Mouse (Mus musculus) testis, adult 2 months (tissue): ENCODE results near the gene Eps8.

Experiments
- CTCF ChIP-seq: fragments of 200-500 bp; IDR thresholded peaks from 2 replicates; pipeline ENCODE4 v1.5.1; 2012; ENCODE audit warnings: low read depth, mild to moderate bottlenecking, inconsistent platforms, low read length, moderate library complexity; ENCODE audit not compliant: control insufficient read depth, insufficient read depth, insufficient replicate concordance
- POLR2A ChIP-seq: fragments of 200-500 bp; IDR thresholded peaks from 2 replicates; pipeline ENCODE4 v1.6.1; 2012; ENCODE audit warnings: low read depth, mild to moderate bottlenecking, inconsistent platforms, low read length, moderate library complexity; ENCODE audit not compliant: control insufficient read depth

DNA sequence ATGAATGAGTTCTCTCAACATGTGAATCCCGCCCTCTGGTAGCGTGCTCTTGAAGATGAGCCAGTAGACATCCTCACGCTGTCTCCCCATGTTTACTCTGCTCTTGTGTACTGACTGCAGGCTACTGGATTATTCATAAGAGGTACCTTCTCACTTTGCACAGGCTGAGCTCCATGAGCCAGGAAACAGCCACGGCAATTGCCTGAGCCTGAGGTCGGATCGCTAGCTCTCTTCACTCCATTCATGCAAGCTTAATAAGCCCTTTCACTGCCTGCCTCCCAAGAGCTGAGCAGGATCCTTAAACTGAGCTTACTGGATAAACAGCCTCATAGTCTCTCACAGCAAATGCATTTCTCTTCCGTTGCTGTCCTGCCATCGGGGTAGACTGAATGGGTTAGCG, 182.5 kb downstream of the Eps8 start:
- no peak for TF ChIP-seq CTCF
- no peak for TF ChIP-seq POLR2A
